Mouse (Mus musculus): ENCODE results near the gene Hivep3. TPM values are rescaled to one million over a fixed set of nuclear protein-coding genes. Genes with fewer than 3 reads are reported as not detected.

The Hivep3 gene
- polyA plus RNA-seq, 1 experiment from 2014 or later = 8.2 TPM

- Histone ChIP-seq H3K27me3 (replicated peaks; ENCODE audit: control insufficient read depth, insufficient read depth, low read length) (no peaks in the 10 kb centered on the region), H3K4me1 (ENCODE audit: control insufficient read depth, insufficient read depth, low read length) (no peaks in the 10 kb centered on the region), H3K9ac (ENCODE audit: low read depth, low read length) (no peak overlapping the region), H3K36me3 (ENCODE audit: control insufficient read depth, insufficient read depth, low read length) (no peaks in the 10 kb centered on the region), H3K4me2 (ENCODE audit: low read depth, low read length) (no peak overlapping the region), H3K4me3 (ENCODE audit: low read depth, low read length) (no peak overlapping the region), H3K27ac (replicated peaks; ENCODE audit: low read depth, low read length) (no peak overlapping the region), H3K9me3 (ENCODE audit: control insufficient read depth, low read length) (no peaks in the 10 kb centered on the region)
- ATAC-seq (ENCODE audit: low read depth) (no peak), DNase-seq (ENCODE audit: low spot score) (no peak)
- 16% methylated on average over 3 of the region's 3 CpGs for WGBS
Measured at GRCm38 (mm10) chr4:119976428-119977168, 243.0 kb downstream of the Hivep3 start.

DNA sequence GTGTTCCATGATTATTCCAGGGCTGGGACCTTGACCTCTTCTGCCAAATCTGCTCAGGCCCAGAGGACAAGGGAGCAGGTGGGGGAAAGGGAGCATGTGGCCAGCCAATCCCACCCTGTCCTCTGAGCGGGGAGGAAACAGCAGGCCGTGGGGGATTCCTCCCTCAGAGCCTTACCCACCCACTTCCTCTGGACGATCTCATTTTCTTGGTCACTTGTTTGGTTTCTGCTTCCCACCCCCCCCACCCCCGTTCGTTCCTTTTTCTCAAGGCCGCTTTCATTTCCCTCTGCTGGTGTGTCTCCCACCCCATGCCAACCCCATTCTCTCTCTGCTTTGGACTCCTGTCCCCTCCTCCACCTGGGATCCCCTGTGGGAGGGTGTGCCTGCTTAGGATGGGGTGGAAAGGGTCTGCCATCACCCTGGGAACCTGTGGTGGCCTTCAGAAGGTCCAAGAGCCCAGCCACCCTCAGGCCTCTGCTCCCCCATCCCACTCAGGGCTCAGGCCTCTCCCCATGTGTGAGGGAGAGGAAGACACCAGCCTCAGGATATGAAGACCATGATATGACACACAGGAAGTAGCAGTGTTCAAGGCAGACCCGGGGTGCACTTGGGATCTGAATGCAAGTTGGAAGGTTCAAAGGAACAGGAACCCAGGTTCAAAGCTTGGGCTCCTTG, 244.4 kb downstream of the Hivep3 start:
- Histone ChIP-seq H3K4me2 (ENCODE audit: low read depth, low read length) (no peak overlapping the region), H3K4me1 (ENCODE audit: control insufficient read depth, insufficient read depth, low read length) (no peaks in the 10 kb centered on the region), H3K27ac (replicated peaks; ENCODE audit: low read depth, low read length) (no peak overlapping the region), H3K4me3 (ENCODE audit: low read depth, low read length) (no peak overlapping the region), H3K27me3 (replicated peaks; ENCODE audit: control insufficient read depth, insufficient read depth, low read length) (no peaks in the 10 kb centered on the region), H3K9me3 (ENCODE audit: control insufficient read depth, low read length) (no peaks in the 10 kb centered on the region), H3K36me3 (ENCODE audit: control insufficient read depth, insufficient read depth, low read length) (no peaks in the 10 kb centered on the region), H3K9ac (ENCODE audit: low read depth, low read length) (no peak overlapping the region)
- 66% methylated on average over 7 of the region's 7 CpGs for WGBS
- DNase-seq (ENCODE audit: low spot score) (no peak), ATAC-seq (ENCODE audit: low read depth) (no peak)

DNA sequence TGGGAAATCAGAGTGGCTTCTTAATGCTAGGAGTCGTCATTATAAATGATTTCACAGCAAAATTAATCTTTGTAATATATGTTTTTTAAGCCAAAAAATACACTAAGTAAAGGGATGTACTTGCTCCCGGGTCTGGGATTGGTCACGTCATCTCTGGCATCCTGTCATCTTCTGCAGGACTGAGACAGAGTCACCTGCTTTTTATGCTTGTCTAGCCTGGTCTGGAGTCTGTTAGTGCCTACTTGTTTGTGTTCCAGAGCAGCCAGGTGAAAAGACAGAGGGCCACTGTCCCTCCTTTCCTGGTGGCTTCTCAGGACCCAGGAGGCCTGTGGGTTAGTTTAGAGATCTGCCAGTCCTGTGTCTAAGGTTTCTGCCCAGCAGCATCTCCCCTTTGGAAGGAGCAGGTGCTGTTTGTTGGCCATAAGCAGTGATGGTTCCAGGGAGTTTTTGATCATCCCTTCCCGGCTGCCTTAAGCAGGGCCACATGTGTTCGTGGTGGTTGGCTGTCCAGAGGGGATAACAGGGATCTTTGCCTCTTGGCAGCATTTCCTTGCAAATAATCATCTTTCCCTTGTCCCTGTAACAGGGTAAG, 245.8 kb downstream of the Hivep3 start:
- DNase-seq (ENCODE audit: low spot score) = no peak
- no peak for ATAC-seq (ENCODE audit: low read depth)
- no peak overlapping the region for H3K27ac ChIP-seq (replicated peaks; ENCODE audit: low read depth, low read length)
- no peaks in the 10 kb centered on the region for H3K27me3 ChIP-seq (replicated peaks; ENCODE audit: control insufficient read depth, insufficient read depth, low read length)
- H3K36me3 ChIP-seq (ENCODE audit: control insufficient read depth, insufficient read depth, low read length) = no peaks in the 10 kb centered on the region
- H3K4me3 ChIP-seq (ENCODE audit: low read depth, low read length) = no peak overlapping the region
- no peaks in the 10 kb centered on the region for H3K9me3 ChIP-seq (ENCODE audit: control insufficient read depth, low read length)
- 54% methylated on average over 5 of the region's 5 CpGs for WGBS
- no peaks in the 10 kb centered on the region for H3K4me1 ChIP-seq (ENCODE audit: control insufficient read depth, insufficient read depth, low read length)
- H3K9ac ChIP-seq (ENCODE audit: low read depth, low read length) = no peak overlapping the region
- no peak overlapping the region for H3K4me2 ChIP-seq (ENCODE audit: low read depth, low read length)

GRCm38 (mm10) chr4:119979918-119980317, 246.3 kb downstream of the Hivep3 start:
- H3K9ac ChIP-seq (ENCODE audit: low read depth, low read length) = no peak overlapping the region
- H3K27me3 ChIP-seq (replicated peaks; ENCODE audit: control insufficient read depth, insufficient read depth, low read length) = no peaks in the 10 kb centered on the region
- DNase-seq (ENCODE audit: low spot score) (no peak), ATAC-seq (ENCODE audit: low read depth) (no peak)
- H3K36me3 ChIP-seq (ENCODE audit: control insufficient read depth, insufficient read depth, low read length) = no peaks in the 10 kb centered on the region
- H3K27ac ChIP-seq (replicated peaks; ENCODE audit: low read depth, low read length) = no peak overlapping the region
- no peak overlapping the region for H3K4me3 ChIP-seq (ENCODE audit: low read depth, low read length)
- no peaks in the 10 kb centered on the region for H3K9me3 ChIP-seq (ENCODE audit: control insufficient read depth, low read length)
- H3K4me2 ChIP-seq (ENCODE audit: low read depth, low read length) = no peak overlapping the region
- H3K4me1 ChIP-seq (ENCODE audit: control insufficient read depth, insufficient read depth, low read length) = no peaks in the 10 kb centered on the region
- WGBS = 75% methylated on average over 2 of the region's 2 CpGs

GRCm38 (mm10) chr4:119981047-119981720, 247.6 kb downstream of the Hivep3 start:
- Histone ChIP-seq H3K9ac (ENCODE audit: low read depth, low read length) (no peak overlapping the region), H3K27ac (replicated peaks; ENCODE audit: low read depth, low read length) (no peak overlapping the region), H3K36me3 (ENCODE audit: control insufficient read depth, insufficient read depth, low read length) (no peaks in the 10 kb centered on the region), H3K27me3 (replicated peaks; ENCODE audit: control insufficient read depth, insufficient read depth, low read length) (no peaks in the 10 kb centered on the region), H3K4me1 (ENCODE audit: control insufficient read depth, insufficient read depth, low read length) (no peaks in the 10 kb centered on the region), H3K9me3 (ENCODE audit: control insufficient read depth, low read length) (no peaks in the 10 kb centered on the region), H3K4me3 (ENCODE audit: low read depth, low read length) (no peak overlapping the region), H3K4me2 (ENCODE audit: low read depth, low read length) (no peak overlapping the region)
- DNase-seq (ENCODE audit: low spot score) (peak; percentile 57), ATAC-seq (ENCODE audit: low read depth) (no peak; the same call in 1 of the 2 replicates)
- WGBS = 74% methylated on average over 12 of the region's 12 CpGs

- DNase-seq (ENCODE audit: low spot score) (no peak), ATAC-seq (ENCODE audit: low read depth) (no peak)
- Histone ChIP-seq H3K4me3 (ENCODE audit: low read depth, low read length) (no peak overlapping the region), H3K27me3 (replicated peaks; ENCODE audit: control insufficient read depth, insufficient read depth, low read length) (no peaks in the 10 kb centered on the region), H3K27ac (replicated peaks; ENCODE audit: low read depth, low read length) (no peak overlapping the region), H3K36me3 (ENCODE audit: control insufficient read depth, insufficient read depth, low read length) (no peaks in the 10 kb centered on the region), H3K4me2 (ENCODE audit: low read depth, low read length) (no peak overlapping the region), H3K9me3 (ENCODE audit: control insufficient read depth, low read length) (no peaks in the 10 kb centered on the region), H3K9ac (ENCODE audit: low read depth, low read length) (no peak overlapping the region), H3K4me1 (ENCODE audit: control insufficient read depth, insufficient read depth, low read length) (no peaks in the 10 kb centered on the region)
- WGBS = 78% methylated on average over 5 of the region's 5 CpGs
Measured at GRCm38 (mm10) chr4:119986065-119986464, 252.5 kb downstream of the Hivep3 start.

DNA sequence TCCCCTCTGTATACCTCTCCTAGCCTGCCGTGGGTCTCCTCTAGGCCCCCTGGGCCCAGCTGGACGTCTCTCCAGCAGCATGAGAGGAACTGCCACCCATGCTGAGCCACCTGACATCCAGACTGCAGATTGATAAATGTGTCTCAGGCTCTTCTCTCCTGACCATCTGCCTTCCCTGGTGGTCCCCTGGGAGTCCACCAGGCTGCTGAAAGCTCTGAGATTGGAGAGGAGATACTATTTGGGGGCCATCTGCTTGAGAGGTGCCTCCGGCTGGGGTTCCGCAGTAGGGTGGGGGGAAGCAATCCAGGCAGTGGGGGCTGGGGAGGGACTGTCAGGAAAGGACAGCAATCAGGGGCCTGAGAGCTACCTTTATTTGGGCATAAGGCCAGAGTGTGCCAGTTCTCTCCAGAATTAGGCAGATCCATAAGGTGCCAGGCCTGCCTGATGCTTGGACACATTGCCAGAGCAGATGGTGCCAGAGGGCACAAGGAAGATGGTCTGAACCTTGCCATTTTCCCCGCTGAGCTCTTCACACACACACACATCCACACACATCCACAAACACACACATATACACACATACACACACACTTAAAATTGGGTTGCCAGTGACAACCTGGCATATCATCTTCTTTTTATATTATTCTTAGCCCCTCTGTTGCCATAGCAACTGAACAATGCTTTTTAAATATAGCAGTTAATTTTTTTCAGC, 253.2 kb downstream of the Hivep3 start:
- ATAC-seq (ENCODE audit: low read depth) (no peak), DNase-seq (ENCODE audit: low spot score) (no peak)
- Histone ChIP-seq H3K9ac (ENCODE audit: low read depth, low read length) (no peak overlapping the region; the same call in 1 of the 2 replicates), H3K4me3 (ENCODE audit: low read depth, low read length) (no peak overlapping the region), H3K4me2 (ENCODE audit: low read depth, low read length) (no peak overlapping the region), H3K9me3 (ENCODE audit: control insufficient read depth, low read length) (no peaks in the 10 kb centered on the region), H3K4me1 (ENCODE audit: control insufficient read depth, insufficient read depth, low read length) (no peaks in the 10 kb centered on the region), H3K36me3 (ENCODE audit: control insufficient read depth, insufficient read depth, low read length) (no peaks in the 10 kb centered on the region), H3K27me3 (replicated peaks; ENCODE audit: control insufficient read depth, insufficient read depth, low read length) (no peaks in the 10 kb centered on the region), H3K27ac (replicated peaks; ENCODE audit: low read depth, low read length) (no peak overlapping the region)
- 57% methylated on average over 5 of the region's 5 CpGs for WGBS

DNA sequence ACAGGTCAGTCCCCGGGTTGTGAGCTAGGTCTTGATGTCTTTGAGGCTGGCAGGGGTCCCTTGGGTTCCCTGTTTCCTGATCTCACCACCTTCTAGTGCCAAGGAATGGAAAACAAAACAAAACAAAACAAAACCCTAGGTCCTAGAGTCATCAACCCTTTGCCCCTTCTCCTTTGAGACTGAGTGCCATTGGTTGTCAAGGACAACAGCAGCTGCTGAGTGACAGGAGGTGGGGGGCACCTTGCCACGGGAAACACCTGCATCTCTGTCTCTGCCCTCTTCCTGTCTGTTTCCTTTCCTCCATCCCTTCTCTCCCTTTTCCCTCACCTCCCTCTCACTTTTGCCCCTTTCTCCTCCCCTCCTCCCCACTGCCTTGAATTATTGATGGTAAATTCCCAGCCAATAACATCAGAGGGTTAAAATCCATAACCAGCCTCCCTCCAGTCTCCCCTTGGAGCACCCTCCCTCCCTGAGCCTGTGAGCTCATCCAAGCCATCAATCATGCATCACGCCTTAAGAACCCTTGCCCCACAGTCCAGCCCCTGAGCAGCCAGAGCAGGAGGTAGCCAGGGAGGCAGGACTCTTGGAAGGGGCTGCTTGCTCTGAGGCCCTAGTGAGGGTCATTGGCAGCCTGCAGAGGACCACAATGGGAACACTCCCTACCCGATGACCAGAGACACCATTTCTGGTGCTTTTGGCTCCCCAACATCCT, 253.9 kb downstream of the Hivep3 start:
- Histone ChIP-seq H3K9me3 (ENCODE audit: control insufficient read depth, low read length) (no peaks in the 10 kb centered on the region), H3K36me3 (ENCODE audit: control insufficient read depth, insufficient read depth, low read length) (no peaks in the 10 kb centered on the region), H3K4me3 (ENCODE audit: low read depth, low read length) (no peak overlapping the region), H3K27ac (replicated peaks; ENCODE audit: low read depth, low read length) (no peak overlapping the region), H3K9ac (ENCODE audit: low read depth, low read length) (no peak overlapping the region), H3K4me2 (ENCODE audit: low read depth, low read length) (no peak overlapping the region), H3K4me1 (ENCODE audit: control insufficient read depth, insufficient read depth, low read length) (no peaks in the 10 kb centered on the region), H3K27me3 (replicated peaks; ENCODE audit: control insufficient read depth, insufficient read depth, low read length) (no peaks in the 10 kb centered on the region)
- DNase-seq (ENCODE audit: low spot score) = no peak
- ATAC-seq (ENCODE audit: low read depth) = no peak
- WGBS = 48% methylated on average over 4 of the region's 4 CpGs
